Mouse (Mus musculus) hindbrain, embryonic 15.5 days (tissue): ENCODE data around the gene Tmem110. TPM values are rescaled to one million over a fixed set of nuclear protein-coding genes. Genes with fewer than 3 reads are reported as not detected.

Experiments used
- ATAC-seq: fragments of 200-750 bp; cut with Nextera tagmentation; 2 replicates; pipeline ENCODE4 v1.8.0; 2017; ENCODE audit warnings: low read depth, moderate number of reproducible peaks, moderate TSS enrichment; ENCODE audit not compliant: low FRiP score
- H3K27ac ChIP-seq: fragments of 300-500 bp; sonication (generic); replicated peaks from 2 replicates; pipeline ENCODE4 v1.5.1; 2015; ENCODE audit warnings: mild to moderate bottlenecking, inconsistent platforms
- H3K27me3 ChIP-seq: fragments of 300-500 bp; sonication (generic); 2 replicates; pipeline ENCODE4 v1.6.1; 2015; ENCODE audit warnings: control low read depth, inconsistent platforms
- H3K36me3 ChIP-seq: fragments of 300-500 bp; sonication (generic); 2 replicates; pipeline ENCODE4 v1.6.1; 2015; ENCODE audit warnings: control low read depth, inconsistent platforms
- H3K4me1 ChIP-seq: fragments of 300-500 bp; sonication (generic); replicated peaks from 2 replicates; pipeline ENCODE4 v1.6.1; 2015; ENCODE audit warnings: control low read depth, inconsistent platforms
- H3K4me2 ChIP-seq: fragments of 300-500 bp; sonication (generic); 2 replicates; pipeline ENCODE4 v1.6.1; 2015; ENCODE audit warnings: moderate library complexity, mild to moderate bottlenecking, inconsistent platforms
- H3K4me3 ChIP-seq: fragments of 300-500 bp; sonication (generic); 2 replicates; pipeline ENCODE4 v1.5.1; 2015; ENCODE audit warnings: mild to moderate bottlenecking, inconsistent platforms
- H3K9ac ChIP-seq: fragments of 300-500 bp; sonication (generic); 2 replicates; pipeline ENCODE4 v1.6.1; 2015; ENCODE audit warnings: inconsistent platforms
- H3K9me3 ChIP-seq: fragments of 300-500 bp; sonication (generic); 2 replicates; pipeline ENCODE4 v1.6.1; 2016; ENCODE audit warnings: control low read depth, inconsistent platforms
- WGBS: fragments of 180-500 bp; shearing (Covaris S2); methylation state at CpG from one replicate; pipeline ENCODE4 v1.1.7; 2015; 5-methylcytosine and 5-hydroxymethylcytosine counted together
- polyA plus RNA-seq: library from polyadenylated mRNA; unstranded; fragments of >200 nt; fragmentation: Nextera tagmentation; extraction: Ambion mirVana; gene quantifications from 2 replicates; pipeline ENCODE4 v1.2.1, GENCODE M21; 2015

The Tmem110 gene
- polyA plus RNA-seq, 1 experiment from 2014 or later: 19.8 TPM

- no peaks in the 10 kb centered on the region for H3K9me3 ChIP-seq
- H3K27ac ChIP-seq: no peak overlapping the region
- no peak overlapping the region for H3K9ac ChIP-seq
- H3K4me2 ChIP-seq: no peak overlapping the region
- no peaks in the 10 kb centered on the region for H3K4me1 ChIP-seq
- H3K4me3 ChIP-seq: no peak overlapping the region
- no peak for ATAC-seq
- H3K36me3 ChIP-seq: peaks cover 26% of the 10 kb centered on the region
- H3K27me3 ChIP-seq: no peaks in the 10 kb centered on the region
- 93% methylated on average over 10 of the region's 10 CpGs for WGBS
Measured at GRCm38 (mm10) chr14:30868826-30869225, 43.4 kb downstream of the Tmem110 start.

GRCm38 (mm10) chr14:30869391-30869801 lies 44.0 kb downstream of the Tmem110 start:
- WGBS: 88% methylated on average over 8 of the region's 8 CpGs
- Histone ChIP-seq H3K4me3 (no peak overlapping the region), H3K4me2 (no peak overlapping the region), H3K36me3 (peaks cover 31% of the 10 kb centered on the region), H3K9me3 (no peaks in the 10 kb centered on the region), H3K27ac (no peak overlapping the region), H3K9ac (no peak overlapping the region), H3K27me3 (no peaks in the 10 kb centered on the region), H3K4me1 (no peaks in the 10 kb centered on the region)
- ATAC-seq: no peak

- Histone ChIP-seq H3K4me3 (no peak overlapping the region), H3K4me1 (no peaks in the 10 kb centered on the region), H3K27ac (no peak overlapping the region), H3K9ac (no peak overlapping the region), H3K9me3 (no peaks in the 10 kb centered on the region), H3K27me3 (no peaks in the 10 kb centered on the region), H3K4me2 (no peak overlapping the region), H3K36me3 (peaks cover 30% of the 10 kb centered on the region)
- WGBS: 89% methylated on average over 25 of the region's 25 CpGs
- ATAC-seq: no peak
Measured at GRCm38 (mm10) chr14:30870206-30871147, 45.1 kb downstream of the Tmem110 start.

- no peak for ATAC-seq
Measured at GRCm38 (mm10) chr14:30874095-30874700, 48.8 kb downstream of the Tmem110 start.

GRCm38 (mm10) chr14:30875130-30875865 lies 49.9 kb downstream of the Tmem110 start:
- Histone ChIP-seq H3K4me2 (no peak overlapping the region), H3K4me3 (no peak overlapping the region), H3K9ac (no peak overlapping the region), H3K36me3 (peaks cover 17% of the 10 kb centered on the region), H3K9me3 (no peaks in the 10 kb centered on the region), H3K4me1 (no peaks in the 10 kb centered on the region), H3K27ac (no peak overlapping the region), H3K27me3 (no peaks in the 10 kb centered on the region)
- no peak for ATAC-seq
- 89% methylated on average over 12 of the region's 12 CpGs for WGBS

More at GRCm38 (mm10) chr14:30874095-30874700, 48.8 kb downstream of the Tmem110 start:
- H3K9ac ChIP-seq: no peak overlapping the region
- WGBS: 84% methylated on average over 18 of the region's 18 CpGs
- H3K4me1 ChIP-seq: no peaks in the 10 kb centered on the region
- no peak overlapping the region for H3K27ac ChIP-seq
- H3K36me3 ChIP-seq: peaks cover 17% of the 10 kb centered on the region
- no peak overlapping the region for H3K4me2 ChIP-seq
- H3K4me3 ChIP-seq: no peak overlapping the region
- H3K9me3 ChIP-seq: no peaks in the 10 kb centered on the region
- H3K27me3 ChIP-seq: no peaks in the 10 kb centered on the region

- no peaks in the 10 kb centered on the region for H3K27me3 ChIP-seq
- 86% methylated on average over 9 of the region's 9 CpGs for WGBS
- H3K9ac ChIP-seq: no peak overlapping the region
- no peaks in the 10 kb centered on the region for H3K4me1 ChIP-seq
- no peak overlapping the region for H3K4me2 ChIP-seq
- no peak overlapping the region for H3K4me3 ChIP-seq
- H3K27ac ChIP-seq: no peak overlapping the region
- no peak for ATAC-seq
- no peaks in the 10 kb centered on the region for H3K9me3 ChIP-seq
- H3K36me3 ChIP-seq: peaks cover 17% of the 10 kb centered on the region
Measured at GRCm38 (mm10) chr14:30875955-30876354, 50.6 kb downstream of the Tmem110 start.

GRCm38 (mm10) chr14:30876451-30876850 lies 51.1 kb downstream of the Tmem110 start:
- Histone ChIP-seq H3K4me2 (no peak overlapping the region), H3K9me3 (no peaks in the 10 kb centered on the region), H3K4me1 (no peaks in the 10 kb centered on the region), H3K36me3 (peaks cover 17% of the 10 kb centered on the region), H3K27me3 (no peaks in the 10 kb centered on the region), H3K9ac (no peak overlapping the region), H3K27ac (no peak overlapping the region), H3K4me3 (no peak overlapping the region)
- ATAC-seq: no peak
- WGBS: 91% methylated on average over 10 of the region's 10 CpGs

- Histone ChIP-seq H3K4me3 (no peak overlapping the region), H3K9me3 (no peaks in the 10 kb centered on the region), H3K36me3 (peaks cover 17% of the 10 kb centered on the region), H3K4me2 (no peak overlapping the region), H3K27me3 (no peaks in the 10 kb centered on the region), H3K27ac (no peak overlapping the region), H3K9ac (no peak overlapping the region), H3K4me1 (no peaks in the 10 kb centered on the region)
- no peak for ATAC-seq
- 93% methylated on average over 3 of the region's 3 CpGs for WGBS
Measured at GRCm38 (mm10) chr14:30877827-30878226, 52.4 kb downstream of the Tmem110 start.

- WGBS: 67% methylated on average over 11 of the region's 11 CpGs
- Histone ChIP-seq H3K4me1 (no peaks in the 10 kb centered on the region), H3K9me3 (no peaks in the 10 kb centered on the region), H3K36me3 (peaks cover 7% of the 10 kb centered on the region), H3K4me3 (no peak within 1 kb of the TSS), H3K4me2 (no peak within 1 kb of the TSS), H3K27me3 (no peaks in the 10 kb centered on the region), H3K9ac (no peak within 1 kb of the TSS), H3K27ac (no peak within 1 kb of the TSS)
- no peak for ATAC-seq
Measured at GRCm38 (mm10) chr14:30878958-30879571, 53.7 kb downstream of the Tmem110 start, which contains the start of gene Mustn1. Gene Mustn1, plus strand, starts transcription at chr14:30879200.

GRCm38 (mm10) chr14:30879794-30880193 lies 54.4 kb downstream of the Tmem110 start:
- Histone ChIP-seq H3K27ac (no peak overlapping the region), H3K4me2 (no peak overlapping the region), H3K27me3 (no peaks in the 10 kb centered on the region), H3K9me3 (no peaks in the 10 kb centered on the region), H3K36me3 (no peaks in the 10 kb centered on the region; the same call in 1 of the 2 replicates), H3K9ac (no peak overlapping the region), H3K4me1 (no peaks in the 10 kb centered on the region), H3K4me3 (no peak overlapping the region)
- ATAC-seq: no peak
- 77% methylated on average over 9 of the region's 9 CpGs for WGBS

- H3K4me2 ChIP-seq: no peak overlapping the region
- no peak overlapping the region for H3K27ac ChIP-seq
- H3K4me3 ChIP-seq: no peak overlapping the region
- WGBS: 85% methylated on average over 8 of the region's 8 CpGs
- H3K9ac ChIP-seq: no peak overlapping the region
- H3K27me3 ChIP-seq: no peaks in the 10 kb centered on the region
- ATAC-seq: no peak
- H3K4me1 ChIP-seq: no peaks in the 10 kb centered on the region
- no peaks in the 10 kb centered on the region for H3K9me3 ChIP-seq
- no peaks in the 10 kb centered on the region for H3K36me3 ChIP-seq
Measured at GRCm38 (mm10) chr14:30880251-30880650, 54.9 kb downstream of the Tmem110 start.
